Mouse (Mus musculus): ENCODE measurements around the gene Olfr1014. TPM values are rescaled to one million over a fixed set of nuclear protein-coding genes. Genes with fewer than 3 reads are reported as not detected.
A peak's percentile ranks its signal among the peaks of the same experiment; 100 is the strongest.

The Olfr1014 gene
- total RNA-seq (2021), result not detected
- long read RNA-seq, experiment 1, result 0 reads
- long read RNA-seq, experiment 2, result 0 reads

GRCm38 (mm10) chr2:85772413-85772812 is at the start of gene Olfr1014:
Olfr1014 (plus strand) TSS chr2:85772713.
- DNase-seq, result no peak

- peak in 1 of 2 experiments; percentile 15 for DNase-seq
These were observed 46.7 kb upstream of the Olfr1014 start for GRCm38 (mm10) chr2:85725793-85726192.

GRCm38 (mm10) chr2:85753822-85754221 is 18.7 kb upstream of the Olfr1014 start:
- no peak for DNase-seq

GRCm38 (mm10) chr2:85762666-85763065 is 9.8 kb upstream of the Olfr1014 start, which contains the start of gene Olfr1012:
Olfr1012 (minus strand) TSS chr2:85762766.
- no peak for DNase-seq

GRCm38 (mm10) chr2:85766798-85767197 is 5.7 kb upstream of the Olfr1014 start, which contains the start of gene Olfr1013:
Olfr1013 (plus strand) TSS chr2:85767098.
- no peak for DNase-seq

GRCm38 (mm10) chr2:85781717-85782116 is 9.2 kb downstream of the Olfr1014 start, which contains the start of gene Olfr1015:
Olfr1015 (plus strand) TSS chr2:85782017.
- no peak for DNase-seq

GRCm38 (mm10) chr2:85792331-85792730 is 19.8 kb downstream of the Olfr1014 start:
- DNase-seq, result no peak

- no peak for DNase-seq
These were observed 29.9 kb downstream of the Olfr1014 start, which contains the start of gene Olfr1016 for GRCm38 (mm10) chr2:85802444-85802843. Olfr1016 (minus strand) TSS chr2:85802544.

GRCm38 (mm10) chr2:85804501-85804900 is 32.0 kb downstream of the Olfr1014 start:
- DNase-seq, result no peak

- DNase-seq, result no peak
These were observed 45.7 kb downstream of the Olfr1014 start, which contains the start of gene Olfr1018 for GRCm38 (mm10) chr2:85818179-85818578. Olfr1018 (plus strand) TSS chr2:85818479.

Other genes starting within 250 kb of the Olfr1014 start
- not detected for gene Olfr996, start 193.5 kb upstream of the Olfr1014 start, total RNA-seq (2021)
- not detected for gene Olfr998, start 183.8 kb upstream of the Olfr1014 start, total RNA-seq (2021)
- gene Olfr1000, start 160.8 kb upstream of the Olfr1014 start, total RNA-seq (2021), result not detected
- not detected for gene Olfr1002, start 122.0 kb upstream of the Olfr1014 start, total RNA-seq (2021)
- not detected for gene Olfr154, start 108.3 kb upstream of the Olfr1014 start, total RNA-seq (2021)
- not detected for gene Olfr1006, start 93.9 kb upstream of the Olfr1014 start, total RNA-seq (2021)
- not detected for gene Olfr1008, start 83.3 kb upstream of the Olfr1014 start, total RNA-seq (2021)
- not detected for gene Olfr1009, start 57.3 kb upstream of the Olfr1014 start, total RNA-seq (2021)
- gene Olfr1012, start 9.9 kb upstream of the Olfr1014 start, total RNA-seq (2021), result not detected
- under 1 TPM in 1 of 2 experiments, not detected in 1; 0.07 TPM for gene Olfr1013, start 5.6 kb upstream of the Olfr1014 start, total RNA-seq (2021)
- gene Olfr1015, start 9.3 kb downstream of the Olfr1014 start, total RNA-seq (2021), result not detected
- not detected for gene Olfr1016, start 29.8 kb downstream of the Olfr1014 start, total RNA-seq (2021)
- not detected for gene Olfr1018, start 45.8 kb downstream of the Olfr1014 start, total RNA-seq (2021)
- not detected for gene Olfr1019, start 72.8 kb downstream of the Olfr1014 start, total RNA-seq (2021)
- gene Olfr1020, start 74.3 kb downstream of the Olfr1014 start, total RNA-seq (2021), result not detected
- not detected for gene Olfr1022, start 95.9 kb downstream of the Olfr1014 start, total RNA-seq (2021)
- gene Olfr1023, start 112.9 kb downstream of the Olfr1014 start, total RNA-seq (2021), result not detected
- gene Olfr1024, start 132.3 kb downstream of the Olfr1014 start, total RNA-seq (2021), result not detected
- not detected for gene Olfr1025-ps1, start 142.5 kb downstream of the Olfr1014 start, total RNA-seq (2021)
- not detected for gene Olfr1026, start 148.8 kb downstream of the Olfr1014 start, total RNA-seq (2021)
- gene Olfr1028, start 177.7 kb downstream of the Olfr1014 start, total RNA-seq (2021), result not detected
- gene Olfr1029, start 201.2 kb downstream of the Olfr1014 start, total RNA-seq (2021), result not detected
- gene Olfr1030, start 206.6 kb downstream of the Olfr1014 start, total RNA-seq (2021), result not detected
- not detected for gene Olfr1031, start 217.6 kb downstream of the Olfr1014 start, total RNA-seq (2021)
- not detected for gene Olfr1032, start 232.8 kb downstream of the Olfr1014 start, total RNA-seq (2021)
- gene Olfr1033, start 247.9 kb downstream of the Olfr1014 start, total RNA-seq (2021), result 1 to 10 TPM; 4.8 to 5.8 TPM